In the genomic region with DNA sequence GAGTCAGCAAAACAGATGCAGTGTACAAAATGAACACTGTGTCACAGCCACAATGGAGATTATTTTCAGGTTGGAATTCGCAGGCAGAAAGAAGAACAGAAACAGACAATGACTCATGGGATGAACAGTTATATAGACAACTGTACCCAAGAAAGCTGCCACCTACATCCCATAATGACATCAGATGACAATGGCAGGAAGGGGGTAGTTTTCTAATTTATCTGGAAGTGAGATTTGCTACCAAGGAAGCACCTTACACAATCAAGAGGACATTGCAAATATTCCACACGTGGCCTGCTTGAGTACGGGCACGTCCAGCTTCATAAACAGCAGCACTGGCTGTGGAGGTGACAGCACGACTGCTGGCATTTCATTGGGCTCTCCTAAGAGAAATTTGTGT, we compare ENCODE assay signal across 19 mouse cellular contexts. TPM values are rescaled to one million over a fixed set of nuclear protein-coding genes. Genes with fewer than 3 reads are reported as not detected.
DNase-seq lines count a peak whose midpoint lies in the region; ATAC-seq lines count a peak whose summit lies in the region.
"Had no signal": no experiment of that assay in that cellular context is flagged by ENCODE, and none has a peak within 500 bp of the region (broad histone marks: within the 10 kb centered on the region; RNA-seq: fewer than 3 reads in every experiment).

No protein-coding gene starts in this region.

- H3K9me3 ChIP-seq in forebrain, embryonic 15.5 days, result no peaks in the 10 kb centered on the region
- H3K9me3 ChIP-seq in forebrain, embryonic 16.5 days (ENCODE audit: control insufficient read depth, low read length), result no peaks in the 10 kb centered on the region
- no peaks in the 10 kb centered on the region for H3K9me3 ChIP-seq in liver, embryonic 13.5 days (replicated peaks)
- H3K9me3 ChIP-seq: embryonic facial prominence, embryonic 12.5 days; heart, embryonic 13.5 days; kidney, embryonic 15.5 days; neural tube, embryonic 15.5 days had no signal

- H3K4me1 ChIP-seq in forebrain, embryonic 15.5 days, result peaks cover 22% of the 10 kb centered on the region
- H3K4me1 ChIP-seq in forebrain, embryonic 16.5 days (replicated peaks; ENCODE audit: control insufficient read depth, insufficient read depth, low read length), result peaks cover 6% of the 10 kb centered on the region
- peaks cover 99% of the 10 kb centered on the region for H3K4me1 ChIP-seq in liver, embryonic 13.5 days (replicated peaks)

- 0 out of 2 replicates have a peak overlapping the region, but pooled peaks have one; percentile 14 for H3K27ac ChIP-seq in forebrain, embryonic 15.5 days (replicated peaks)
- H3K27ac ChIP-seq in forebrain, embryonic 16.5 days (ENCODE audit: low read length), result no peak overlapping the region
- peak overlapping the region; percentile 47 for H3K27ac ChIP-seq in liver, embryonic 13.5 days
- H3K27ac ChIP-seq: embryonic facial prominence, embryonic 12.5 days; heart, embryonic 13.5 days; kidney, embryonic 15.5 days; liver, embryonic 14.5 days; neural tube, embryonic 15.5 days had no signal

- H3K36me3 ChIP-seq in forebrain, embryonic 15.5 days, result no peaks in the 10 kb centered on the region
- H3K36me3 ChIP-seq in forebrain, embryonic 16.5 days (ENCODE audit: control insufficient read depth, insufficient read depth), result no peaks in the 10 kb centered on the region
- 0 out of 2 replicates have a peak, but pooled peaks cover 3% of the 10 kb centered on the region for H3K36me3 ChIP-seq in liver, embryonic 13.5 days
- H3K36me3 ChIP-seq: embryonic facial prominence, embryonic 12.5 days; heart, embryonic 13.5 days; kidney, embryonic 15.5 days; neural tube, embryonic 15.5 days had no signal

- no peak for ATAC-seq in forebrain, embryonic 15.5 days (replicated peaks)
- no peak for ATAC-seq in forebrain, embryonic 16.5 days
- no peak for ATAC-seq in liver, embryonic 13.5 days (ENCODE audit: low read depth)
- ATAC-seq: inflammation-experienced regulatory T-cells, adult 6 months; midbrain, embryonic 16.5 days; Patski had no signal

- H3K9ac ChIP-seq in forebrain, embryonic 15.5 days (replicated peaks), result no peak overlapping the region
- H3K9ac ChIP-seq in forebrain, embryonic 16.5 days (replicated peaks; ENCODE audit: low read depth, low read length), result no peak overlapping the region
- no peak overlapping the region for H3K9ac ChIP-seq in liver, embryonic 13.5 days
- H3K9ac ChIP-seq: embryonic facial prominence, embryonic 12.5 days; heart, embryonic 13.5 days; kidney, embryonic 15.5 days; liver, embryonic 14.5 days; neural tube, embryonic 15.5 days had no signal

- H3K27me3 ChIP-seq in forebrain, embryonic 15.5 days, result no peaks in the 10 kb centered on the region
- H3K27me3 ChIP-seq in forebrain, embryonic 16.5 days (replicated peaks; ENCODE audit: control insufficient read depth, insufficient read depth, low read length), result no peaks in the 10 kb centered on the region
- no peaks in the 10 kb centered on the region for H3K27me3 ChIP-seq in liver, embryonic 13.5 days
- H3K27me3 ChIP-seq: embryonic facial prominence, embryonic 12.5 days; heart, embryonic 13.5 days; kidney, embryonic 15.5 days; neural tube, embryonic 15.5 days; Patski had no signal

- no peak overlapping the region for H3K4me2 ChIP-seq in forebrain, embryonic 15.5 days (replicated peaks)
- H3K4me2 ChIP-seq in forebrain, embryonic 16.5 days (ENCODE audit: low read length), result no peak overlapping the region
- no peak overlapping the region for H3K4me2 ChIP-seq in liver, embryonic 13.5 days
- H3K4me2 ChIP-seq: embryonic facial prominence, embryonic 12.5 days; heart, embryonic 13.5 days; kidney, embryonic 15.5 days; neural tube, embryonic 15.5 days had no signal

- 83% methylated on average over 5 of the region's 5 CpGs for WGBS in forebrain, embryonic 15.5 days
- WGBS in forebrain, embryonic 16.5 days, result 89% methylated on average over 5 of the region's 5 CpGs
- 56% methylated on average over 5 of the region's 5 CpGs for WGBS in liver, embryonic 13.5 days (ENCODE audit: insufficient replicate concordance)

- H3K4me3 ChIP-seq in forebrain, embryonic 15.5 days, result no peak overlapping the region
- no peak overlapping the region for H3K4me3 ChIP-seq in forebrain, embryonic 16.5 days (replicated peaks; ENCODE audit: low read length)
- no peak overlapping the region for H3K4me3 ChIP-seq in liver, embryonic 13.5 days (replicated peaks)
- H3K4me3 ChIP-seq: embryonic facial prominence, embryonic 12.5 days; heart, embryonic 13.5 days; kidney, embryonic 15.5 days; neural tube, embryonic 15.5 days had no signal

- DNase-seq in lung, postnatal 36 days, result peak; percentile 51
- no peak for DNase-seq in lung, postnatal 4 days
- DNase-seq in liver, embryonic 13.5 days, result no peak
- DNase-seq in telencephalon, adult 2 months (ENCODE audit: low read depth, low spot score), result peak; percentile 65
- DNase-seq in urinary bladder, postnatal 10 days (ENCODE audit: low spot score), result no peak
- DNase-seq in kidney, adult 8-10 months, result no peak
- DNase-seq: adrenal gland, postnatal 36 days; cerebellum, postnatal 36 days; lung, postnatal 14 days had no signal

RNA-seq across cellular contexts. Expression of gene Smap2, which starts 7.9 kb away (rescaled TPM):
- 37.2 and 40.1 TPM in 2 replicates for polyA plus RNA-seq in forebrain, embryonic 15.5 days (2015; fragmentation: Nextera tagmentation; extraction: Ambion mirVana)
- 34.4 and 36.8 TPM in 2 replicates for polyA plus RNA-seq in forebrain, embryonic 16.5 days (2015; fragmentation: Nextera tagmentation; extraction: Ambion mirVana)
- polyA plus RNA-seq in liver, embryonic 13.5 days (2015; fragmentation: Nextera tagmentation; extraction: Ambion mirVana), result 19.8 and 23.7 TPM in 2 replicates

RNA-seq across cellular contexts. Expression of gene Col9a2, which starts 30.0 kb away (rescaled TPM):
- 3.2 and 5.9 TPM in 2 replicates for polyA plus RNA-seq in forebrain, embryonic 15.5 days (2015; fragmentation: Nextera tagmentation; extraction: Ambion mirVana)
- polyA plus RNA-seq in forebrain, embryonic 16.5 days (2015; fragmentation: Nextera tagmentation; extraction: Ambion mirVana), result 4.6 and 5.5 TPM in 2 replicates
- polyA plus RNA-seq in liver, embryonic 13.5 days (2015; fragmentation: Nextera tagmentation; extraction: Ambion mirVana), result 1.8 and 2.3 TPM in 2 replicates
- polyA plus RNA-seq: inflammation-experienced regulatory T-cells, adult 6 months had no signal

RNA-seq across cellular contexts. Expression of gene Zfp69, which starts 57.7 kb away (rescaled TPM):
- 6.6 and 7.3 TPM in 2 replicates for polyA plus RNA-seq in forebrain, embryonic 15.5 days (2015; fragmentation: Nextera tagmentation; extraction: Ambion mirVana)
- polyA plus RNA-seq in forebrain, embryonic 16.5 days (2015; fragmentation: Nextera tagmentation; extraction: Ambion mirVana), result 5.3 and 5.6 TPM in 2 replicates
- polyA plus RNA-seq in liver, embryonic 13.5 days (2015; fragmentation: Nextera tagmentation; extraction: Ambion mirVana), result 1.8 and 2.0 TPM in 2 replicates

Comparison
In these comparisons a context has a peak if more than half of its experiments do, and no peak if none do; other contexts are left out.
1. DNase-seq: peak in lung, postnatal 36 days (single experiment) and telencephalon, adult 2 months (single experiment); none in lung, postnatal 4 days (0 of 2), liver, embryonic 13.5 days (single experiment), urinary bladder, postnatal 10 days (single experiment) and kidney, adult 8-10 months (0 of 2).